Mouse (Mus musculus): ENCODE measurements at regions not wholly inside any gene's neighbourhood (a gene's known extent, or its start where the extent isn't known, plus 50 kb on each side); places are given as distances from the start of the nearest gene placed in this dataset.

GRCm38 (mm10) chr3:141279041-141279554 is 66.9 kb upstream of the Pdha2 start:
- Histone ChIP-seq H3K9ac (no peak overlapping the region), H3K4me3 (no peak overlapping the region), H3K4me2 (no peak overlapping the region), H3K4me1 (replicated peaks) (no peaks in the 10 kb centered on the region), H3K27ac (replicated peaks) (no peak overlapping the region), H3K9me3 (no peaks in the 10 kb centered on the region), H3K27me3 (no peaks in the 10 kb centered on the region), H3K36me3 (no peaks in the 10 kb centered on the region)
- 74% methylated on average over 7 of the region's 7 CpGs for WGBS
- no peak for ATAC-seq (ENCODE audit: low read depth)

DNA sequence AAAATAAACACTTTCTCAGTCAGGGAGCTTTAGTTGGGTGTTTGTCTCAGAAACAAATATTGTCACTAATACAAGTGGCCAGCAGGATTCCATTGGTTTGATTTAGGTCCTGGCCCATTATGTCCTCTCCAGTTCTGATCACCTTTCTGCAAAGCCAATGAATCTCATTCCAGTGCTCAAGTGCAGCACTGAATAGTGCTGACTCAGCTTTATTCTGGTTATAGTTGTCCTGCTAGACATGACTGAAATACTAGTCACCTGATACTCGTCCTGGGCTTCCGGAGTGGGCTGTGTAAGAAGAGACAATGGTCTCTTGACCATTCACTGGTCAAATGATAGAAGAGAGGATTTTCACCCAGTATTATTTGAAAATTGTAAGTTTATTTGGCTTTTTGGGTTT is 81.6 kb upstream of the Pdha2 start:
- WGBS = 78% methylated on average over 2 of the region's 2 CpGs
- Histone ChIP-seq H3K27me3 (no peaks in the 10 kb centered on the region), H3K9ac (no peak overlapping the region), H3K27ac (replicated peaks) (no peak overlapping the region), H3K4me1 (replicated peaks) (no peaks in the 10 kb centered on the region), H3K4me2 (no peak overlapping the region), H3K9me3 (no peaks in the 10 kb centered on the region), H3K36me3 (no peaks in the 10 kb centered on the region), H3K4me3 (no peak overlapping the region)
- no peak for ATAC-seq (ENCODE audit: low read depth)

GRCm38 (mm10) chr3:141296897-141297296 is 84.7 kb upstream of the Pdha2 start:
- Histone ChIP-seq H3K4me3 (no peak overlapping the region), H3K27me3 (no peaks in the 10 kb centered on the region), H3K4me2 (no peak overlapping the region), H3K4me1 (replicated peaks) (no peaks in the 10 kb centered on the region), H3K27ac (replicated peaks) (no peak overlapping the region), H3K9ac (no peak overlapping the region), H3K36me3 (no peaks in the 10 kb centered on the region), H3K9me3 (no peaks in the 10 kb centered on the region)
- ATAC-seq (ENCODE audit: low read depth) = no peak

- no peaks in the 10 kb centered on the region for H3K4me1 ChIP-seq (replicated peaks)
- H3K4me3 ChIP-seq = no peak overlapping the region
- H3K4me2 ChIP-seq = no peak overlapping the region
- no peaks in the 10 kb centered on the region for H3K27me3 ChIP-seq
- no peaks in the 10 kb centered on the region for H3K9me3 ChIP-seq
- WGBS = 81% methylated on average over 1 of the region's 1 CpGs
- no peaks in the 10 kb centered on the region for H3K36me3 ChIP-seq
- H3K9ac ChIP-seq = no peak overlapping the region
- no peak overlapping the region for H3K27ac ChIP-seq (replicated peaks)
- no peak for ATAC-seq (ENCODE audit: low read depth)
Observed at GRCm38 (mm10) chr3:141299749-141300148, 87.6 kb upstream of the Pdha2 start.

DNA sequence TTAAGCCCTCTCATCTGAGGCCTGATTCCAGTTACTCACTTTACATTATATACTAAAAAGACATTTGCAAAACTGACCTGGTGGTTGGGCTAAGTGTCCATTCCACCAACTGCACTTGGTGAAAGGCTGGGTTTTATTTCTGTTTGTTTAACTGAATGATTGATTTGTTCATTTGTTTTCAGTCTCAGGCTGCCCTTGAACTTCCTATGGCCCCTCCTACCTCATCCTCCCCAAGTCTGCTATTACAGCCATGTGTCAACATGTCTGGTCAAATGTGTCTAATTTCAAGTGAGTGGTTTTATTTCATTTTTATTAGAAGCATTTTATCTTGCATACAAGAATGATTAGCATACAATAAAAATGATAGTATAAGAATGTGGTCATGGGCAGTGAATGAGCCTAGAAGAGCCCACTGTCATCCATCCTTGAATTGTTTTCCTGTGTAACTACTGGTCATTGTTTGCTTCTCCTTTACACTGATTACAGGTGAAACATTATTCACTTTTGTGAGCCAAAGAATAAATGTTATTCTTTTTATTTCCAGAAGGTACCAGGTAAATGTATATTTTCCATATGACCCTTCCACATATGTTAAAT is 121.5 kb upstream of the Pdha2 start:
- no peaks in the 10 kb centered on the region for H3K27me3 ChIP-seq
- H3K27ac ChIP-seq (replicated peaks) = no peak overlapping the region
- no peak overlapping the region for H3K4me3 ChIP-seq
- H3K36me3 ChIP-seq = no peaks in the 10 kb centered on the region
- H3K4me2 ChIP-seq = no peak overlapping the region
- H3K4me1 ChIP-seq (replicated peaks) = no peaks in the 10 kb centered on the region
- no peak for ATAC-seq (ENCODE audit: low read depth)
- H3K9ac ChIP-seq = no peak overlapping the region
- H3K9me3 ChIP-seq = no peaks in the 10 kb centered on the region

- Histone ChIP-seq H3K9me3 (no peaks in the 10 kb centered on the region), H3K9ac (no peak overlapping the region), H3K27me3 (no peaks in the 10 kb centered on the region), H3K4me2 (peak overlapping the region; percentile 33), H3K27ac (replicated peaks) (peak overlapping the region; percentile 62; the same call in 1 of the 2 replicates), H3K36me3 (no peaks in the 10 kb centered on the region), H3K4me1 (replicated peaks) (no peaks in the 10 kb centered on the region), H3K4me3 (no peak overlapping the region)
- ATAC-seq (ENCODE audit: low read depth) = peak; percentile 89
- WGBS = 40% methylated on average over 9 of the region's 9 CpGs
Observed at GRCm38 (mm10) chr3:141338224-141338982, 126.2 kb upstream of the Pdha2 start.

GRCm38 (mm10) chr3:141353961-141354360 is 111.1 kb upstream of the Unc5c start:
- 94% methylated on average over 1 of the region's 1 CpGs for WGBS
- no peak overlapping the region for H3K9ac ChIP-seq
- H3K27me3 ChIP-seq = no peaks in the 10 kb centered on the region
- no peak overlapping the region for H3K4me2 ChIP-seq
- no peak overlapping the region for H3K27ac ChIP-seq (replicated peaks)
- no peak overlapping the region for H3K4me3 ChIP-seq
- H3K36me3 ChIP-seq = no peaks in the 10 kb centered on the region
- no peaks in the 10 kb centered on the region for H3K9me3 ChIP-seq
- H3K4me1 ChIP-seq (replicated peaks) = no peaks in the 10 kb centered on the region
- ATAC-seq (ENCODE audit: low read depth) = no peak

GRCm38 (mm10) chr3:141393005-141393404 is 72.0 kb upstream of the Unc5c start:
- Histone ChIP-seq H3K36me3 (no peaks in the 10 kb centered on the region), H3K4me2 (no peak overlapping the region), H3K9me3 (no peaks in the 10 kb centered on the region), H3K27ac (replicated peaks) (no peak overlapping the region), H3K9ac (no peak overlapping the region), H3K27me3 (no peaks in the 10 kb centered on the region), H3K4me3 (no peak overlapping the region), H3K4me1 (replicated peaks) (no peaks in the 10 kb centered on the region)
- WGBS = 83% methylated on average over 1 of the region's 1 CpGs
- ATAC-seq (ENCODE audit: low read depth) = no peak

DNA sequence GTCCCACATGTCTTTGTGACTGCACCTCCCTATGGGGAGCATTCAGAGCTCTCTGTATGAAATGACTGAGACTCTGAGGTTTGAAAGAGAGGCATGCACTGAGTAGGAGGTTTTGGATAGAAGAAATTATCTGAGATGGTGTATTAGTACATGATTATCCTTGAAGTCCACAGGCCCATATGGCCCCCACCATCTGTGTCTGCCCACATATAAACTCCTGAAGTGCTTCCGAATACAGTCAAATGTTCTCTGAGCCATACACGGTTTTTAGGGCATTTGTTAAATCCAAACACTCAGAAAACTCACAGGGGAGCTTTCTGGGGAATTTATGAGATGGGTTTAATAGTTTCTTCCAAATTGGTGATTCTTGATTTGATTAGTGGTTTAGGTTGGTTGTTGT is 66.8 kb upstream of the Unc5c start:
- no peaks in the 10 kb centered on the region for H3K27me3 ChIP-seq
- no peak overlapping the region for H3K27ac ChIP-seq (replicated peaks)
- no peaks in the 10 kb centered on the region for H3K4me1 ChIP-seq (replicated peaks)
- no peaks in the 10 kb centered on the region for H3K9me3 ChIP-seq
- no peak overlapping the region for H3K4me2 ChIP-seq
- no peak overlapping the region for H3K9ac ChIP-seq
- WGBS = 62% methylated on average over 2 of the region's 2 CpGs
- ATAC-seq (ENCODE audit: low read depth) = no peak
- H3K36me3 ChIP-seq = no peaks in the 10 kb centered on the region
- H3K4me3 ChIP-seq = no peak overlapping the region
